Mouse (Mus musculus) MEL (cell line): ENCODE measurements around the gene Anxa4. TPM values are rescaled to one million over a fixed set of nuclear protein-coding genes. Genes with fewer than 3 reads are reported as not detected.

Experiments used
- DNase-seq: peaks from one replicate; pipeline ENCODE4 v3.0.0; 2011; ENCODE audit warnings: low read depth, low spot score
- H3K27ac ChIP-seq: 2 replicates; pipeline ENCODE4 v1.5.1; 2012; ENCODE audit warnings: low read depth, mild to moderate bottlenecking, control low read depth, low read length, moderate library complexity; ENCODE audit not compliant: control insufficient read depth
- H3K27me3 ChIP-seq, 2 experiments: fragments of 150-350 bp in 1 of 2; sonication (generic) in 1 of 2; 2 replicates each; pipeline ENCODE4 v1.6.1; 2012; ENCODE audit warnings: low read length in 2 of 2, mild to moderate bottlenecking in 2 of 2, improper control_type of control experiment in 1 of 2, moderate library complexity in 1 of 2; ENCODE audit not compliant: insufficient read depth in 2 of 2, control insufficient read depth in 1 of 2
- H3K36me3 ChIP-seq, 2 experiments: 2 replicates each; pipeline ENCODE4 v1.6.1; 2012 to 2014; ENCODE audit warnings: low read length in 2 of 2, improper control_type of control experiment in 1 of 2, inconsistent platforms in 1 of 2, mild to moderate bottlenecking in 1 of 2; ENCODE audit not compliant: insufficient read depth in 2 of 2, control insufficient read depth in 1 of 2
- H3K4me1 ChIP-seq, 2 experiments: fragments of 150-350 bp in 1 of 2; sonication (generic) in 1 of 2; 2 replicates each; pipeline ENCODE4 v1.6.1; 2012; ENCODE audit warnings: low read length in 2 of 2, improper control_type of control experiment in 1 of 2, mild to moderate bottlenecking in 1 of 2; ENCODE audit not compliant: insufficient read depth in 2 of 2, control insufficient read depth in 1 of 2
- H3K4me3 ChIP-seq, 2 experiments: fragments of 150-350 bp in 1 of 2; sonication (generic) in 1 of 2; 2 replicates each; pipeline ENCODE4 v1.5.1; 2012; ENCODE audit warnings: low read depth in 2 of 2, low read length in 2 of 2, mild to moderate bottlenecking in 2 of 2, moderate library complexity in 2 of 2, control low read depth in 1 of 2, improper control_type of control experiment in 1 of 2; ENCODE audit not compliant: control insufficient read depth in 1 of 2, insufficient read depth in 1 of 2
- H3K79me2 ChIP-seq: 2 replicates; pipeline ENCODE4 v1.6.1; 2012; ENCODE audit warnings: mild to moderate bottlenecking, low read length, moderate library complexity; ENCODE audit not compliant: control insufficient read depth, poor library complexity, insufficient read depth
- H3K9ac ChIP-seq: 2 replicates; pipeline ENCODE4 v1.6.1; 2012; ENCODE audit warnings: low read depth, mild to moderate bottlenecking, control low read depth, low read length, moderate library complexity; ENCODE audit not compliant: control insufficient read depth, poor library complexity, severe bottlenecking
- H3K9me3 ChIP-seq: fragments of 150-350 bp; sonication (generic); replicated peaks from 2 replicates; pipeline ENCODE4 v1.6.1; 2012; ENCODE audit warnings: mild to moderate bottlenecking, low read length, improper control_type of control experiment, moderate library complexity; ENCODE audit not compliant: insufficient read depth
- BHLHE40 ChIP-seq: IDR thresholded peaks from 2 replicates; pipeline ENCODE4 v1.6.1; 2012; ENCODE audit warnings: low read depth, mild to moderate bottlenecking, inconsistent platforms, low read length, improper control_type of control experiment, borderline replicate concordance
- CHD1 ChIP-seq: IDR thresholded peaks from 2 replicates; pipeline ENCODE4 v1.6.1; 2012; ENCODE audit warnings: low read depth, mild to moderate bottlenecking, inconsistent platforms, low read length, improper control_type of control experiment
- CTCF ChIP-seq, 3 experiments: IDR thresholded peaks in 2 of 3; conservative IDR thresholded peaks in 1 of 3; 2 replicates each; pipeline ENCODE4 v1.5.1; 2011 to 2012; ENCODE audit warnings: low read length in 3 of 3, low read depth in 2 of 3, mild to moderate bottlenecking in 2 of 3, improper control_type of control experiment in 1 of 3, inconsistent platforms in 1 of 3, mixed read lengths in 1 of 3, moderate library complexity in 1 of 3; ENCODE audit not compliant: control insufficient read depth in 1 of 3, insufficient read depth in 1 of 3, poor library complexity in 1 of 3, severe bottlenecking in 1 of 3
- ELF1 ChIP-seq: IDR thresholded peaks from 2 replicates; pipeline ENCODE4 v1.6.1; 2014; ENCODE audit warnings: low read depth, mild to moderate bottlenecking, inconsistent platforms, low read length, improper control_type of control experiment, moderate library complexity
- EP300 ChIP-seq, 2 experiments: IDR thresholded peaks; 2 replicates each; pipeline ENCODE4 v1.6.1; 2011; ENCODE audit warnings: improper control_type of control experiment in 2 of 2, low read length in 2 of 2, low read depth in 1 of 2, mild to moderate bottlenecking in 1 of 2
- GATA1 ChIP-seq: IDR thresholded peaks from 2 replicates; pipeline ENCODE4 v1.6.1; 2011; ENCODE audit warnings: low read depth, low read length, improper control_type of control experiment
- MAFK ChIP-seq: IDR thresholded peaks from 2 replicates; pipeline ENCODE4 v1.6.1; 2011; ENCODE audit warnings: low read depth, mild to moderate bottlenecking, low read length, improper control_type of control experiment, borderline replicate concordance
- MAZ ChIP-seq: IDR thresholded peaks from 2 replicates; pipeline ENCODE4 v1.6.1; 2012; ENCODE audit warnings: low read depth, mild to moderate bottlenecking, inconsistent platforms, low read length, improper control_type of control experiment
- MEF2A ChIP-seq: IDR thresholded peaks from 2 replicates; pipeline ENCODE4 v1.6.1; 2014; ENCODE audit warnings: low read depth, mild to moderate bottlenecking, inconsistent platforms, low read length, improper control_type of control experiment; ENCODE audit not compliant: poor library complexity, insufficient replicate concordance, severe bottlenecking; ENCODE audit errors: extremely low read depth
- MYB ChIP-seq: IDR thresholded peaks from 2 replicates; pipeline ENCODE4 v1.6.1; 2011; ENCODE audit warnings: mild to moderate bottlenecking, low read depth, low read length, improper control_type of control experiment
- MYC ChIP-seq: IDR thresholded peaks from 2 replicates; pipeline ENCODE4 v1.6.1; 2011; ENCODE audit warnings: low read depth, mild to moderate bottlenecking, low read length, improper control_type of control experiment, moderate library complexity
- NRF1 ChIP-seq: IDR thresholded peaks from 2 replicates; pipeline ENCODE4 v1.6.1; 2014; ENCODE audit warnings: low read depth, mild to moderate bottlenecking, inconsistent platforms, low read length, improper control_type of control experiment, moderate library complexity; ENCODE audit not compliant: poor library complexity, insufficient read depth, severe bottlenecking
- POLR2AphosphoS2 ChIP-seq: IDR thresholded peaks from 2 replicates; pipeline ENCODE4 v1.6.1; 2011; ENCODE audit warnings: low read length, improper control_type of control experiment
- RAD21 ChIP-seq: IDR thresholded peaks from 2 replicates; pipeline ENCODE4 v1.6.1; 2011; ENCODE audit warnings: mild to moderate bottlenecking, low read depth, low read length, improper control_type of control experiment
- RCOR1 ChIP-seq: IDR thresholded peaks from 2 replicates; pipeline ENCODE4 v1.6.1; 2012; ENCODE audit warnings: low read depth, mild to moderate bottlenecking, inconsistent platforms, low read length, improper control_type of control experiment
- SIN3A ChIP-seq: IDR thresholded peaks from 2 replicates; pipeline ENCODE4 v1.6.1; 2012; ENCODE audit warnings: low read length, improper control_type of control experiment, inconsistent platforms
- SMC3 ChIP-seq: IDR thresholded peaks from 2 replicates; pipeline ENCODE4 v1.6.1; 2011; ENCODE audit warnings: low read depth, low read length, improper control_type of control experiment
- TAL1 ChIP-seq: IDR thresholded peaks from 2 replicates; pipeline ENCODE4 v1.6.1; 2012; ENCODE audit warnings: mild to moderate bottlenecking, inconsistent platforms, low read length, moderate library complexity, mixed read lengths
- UBTF ChIP-seq: IDR thresholded peaks from 2 replicates; pipeline ENCODE4 v1.6.1; 2012; ENCODE audit warnings: low read depth, mild to moderate bottlenecking, inconsistent platforms, low read length, improper control_type of control experiment, moderate library complexity, borderline replicate concordance; ENCODE audit not compliant: insufficient read depth
- ZC3H11A ChIP-seq: IDR thresholded peaks from 2 replicates; pipeline ENCODE4 v1.6.1; 2012; ENCODE audit warnings: low read depth, mild to moderate bottlenecking, inconsistent platforms, low read length, improper control_type of control experiment
- ZKSCAN1 ChIP-seq: IDR thresholded peaks from 2 replicates; pipeline ENCODE4 v1.6.1; 2012; ENCODE audit warnings: low read depth, mild to moderate bottlenecking, inconsistent platforms, low read length, improper control_type of control experiment, moderate library complexity
- ZNF384 ChIP-seq: IDR thresholded peaks from 2 replicates; pipeline ENCODE4 v1.6.1; 2012; ENCODE audit warnings: low read depth, mild to moderate bottlenecking, inconsistent platforms, low read length, improper control_type of control experiment
- polyA plus RNA-seq, 2 experiments: library from polyadenylated mRNA; stranded (reverse) in 1 of 2; unstranded in 1 of 2; fragments of >175 nt in 1 of 2; fragments of >200 nt in 1 of 2; gene quantifications; 2 replicates each; pipeline versions ENCODE4 v1.2.1 to v1.2.4; 2012; ENCODE audit warnings: low replicate concordance in 2 of 2, low read depth in 1 of 2; ENCODE audit not compliant: insufficient read length in 2 of 2, insufficient read depth in 1 of 2, missing spikeins in 1 of 2
- total RNA-seq: library from RNA; depleted of rRNA; stranded (reverse); fragments of 300-350 nt; gene quantifications from 2 replicates; pipeline ENCODE4 v1.2.3, GENCODE M21; 2012

Gene Anxa4
- total and polyA plus RNA-seq, 3 experiments = 31.1 to 176 (median 53.6) TPM

- H3K4me1 ChIP-seq = peaks cover 0 to 5% of the 10 kb centered on the region in 2 experiments; a peak in 1 of 4 replicates
- H3K27me3 ChIP-seq = no peaks in the 10 kb centered on the region
- H3K27ac ChIP-seq = no peak overlapping the region
- no peak for DNase-seq
- no peak overlapping the region for H3K9ac ChIP-seq
- TF ChIP-seq RCOR1 (no peak), CHD1 (no peak), NRF1 (no peak), MAFK (no peak)
- H3K9me3 ChIP-seq = no peaks in the 10 kb centered on the region
- no peak overlapping the region for H3K4me3 ChIP-seq
- no peaks in the 10 kb centered on the region for H3K36me3 ChIP-seq
- H3K79me2 ChIP-seq = no peaks in the 10 kb centered on the region
These were observed 29.1 kb upstream of the Anxa4 start for GRCm38 (mm10) chr6:86822285-86823050.

GRCm38 (mm10) chr6:86820690-86821089 is 27.3 kb upstream of the Anxa4 start:
- Histone ChIP-seq H3K9me3 (no peaks in the 10 kb centered on the region), H3K27ac (no peak overlapping the region), H3K9ac (no peak overlapping the region), H3K4me3 (no peak overlapping the region)
- TF ChIP-seq SIN3A (0 out of 2 replicates have a peak, but pooled peaks have one; percentile 18), SMC3 (peak; percentile 60), CTCF (IDR thresholded peaks at IDR 0.05 in 2 of 3, conservative IDR thresholded peaks at IDR 0.05 in 1 of 3; ENCODE audit: control insufficient read depth in 1 of 3, insufficient read depth in 1 of 3, low read depth in 2 of 3, low read length in 3 of 3, poor library complexity in 1 of 3, severe bottlenecking in 1 of 3) (peak; percentile 66 to 98 (median 80)), UBTF (no peak), GATA1 (no peak), RAD21 (peak; percentile 37), POLR2AphosphoS2 (no peak), CHD1 (no peak), MYC (peak; percentile 56; the same call in 1 of the 2 replicates)
- TF ChIP-seq, all 39 proteins: peak for 5
- no peaks in the 10 kb centered on the region for H3K27me3 ChIP-seq
- peaks cover 6 to 7% of the 10 kb centered on the region in 2 experiments; a peak in 3 of 4 replicates for H3K4me1 ChIP-seq
- H3K79me2 ChIP-seq = no peaks in the 10 kb centered on the region
- DNase-seq = peak; percentile 74
- no peaks in the 10 kb centered on the region; a peak in 2 of 4 replicates for H3K36me3 ChIP-seq

GRCm38 (mm10) chr6:86819926-86820325 is 26.5 kb upstream of the Anxa4 start:
- no peak overlapping the region for H3K9ac ChIP-seq
- H3K4me1 ChIP-seq = peaks cover 6 to 8% of the 10 kb centered on the region in 2 experiments; a peak in 3 of 4 replicates
- H3K79me2 ChIP-seq = no peaks in the 10 kb centered on the region
- no peaks in the 10 kb centered on the region for H3K9me3 ChIP-seq
- H3K4me3 ChIP-seq = no peak overlapping the region
- DNase-seq = no peak
- no peaks in the 10 kb centered on the region; a peak in 2 of 4 replicates for H3K36me3 ChIP-seq
- no peaks in the 10 kb centered on the region for H3K27me3 ChIP-seq
- no peak overlapping the region for H3K27ac ChIP-seq
- TF ChIP-seq MAZ (no peak), ZKSCAN1 (no peak), EP300 (IDR thresholded peaks at IDR 0.05; ENCODE audit: low read depth in 1 of 2, low read length in 2 of 2) (no peak), MAFK (no peak), SIN3A (no peak), RAD21 (no peak), MYB (no peak), GATA1 (no peak), TAL1 (no peak), UBTF (no peak), MEF2A (no peak), BHLHE40 (no peak), CTCF (IDR thresholded peaks at IDR 0.05 in 2 of 3, conservative IDR thresholded peaks at IDR 0.05 in 1 of 3; ENCODE audit: control insufficient read depth in 1 of 3, insufficient read depth in 1 of 3, low read depth in 2 of 3, low read length in 3 of 3, poor library complexity in 1 of 3, severe bottlenecking in 1 of 3) (no peak), ELF1 (no peak), ZNF384 (no peak), ZC3H11A (no peak)
